Mouse (Mus musculus) cortical plate, adult 2 months (tissue): ENCODE data around the gene Kif26b.

Experiments
- CTCF ChIP-seq: fragments of 200-500 bp; IDR thresholded peaks from 2 replicates; pipeline ENCODE4 v1.5.1; 2011; ENCODE audit warnings: mild to moderate bottlenecking, control low read depth, low read length; ENCODE audit not compliant: insufficient read depth; ENCODE audit errors: extremely low read depth
- POLR2A ChIP-seq: fragments of 200-500 bp; IDR thresholded peaks from 2 replicates; pipeline ENCODE4 v1.6.1; 2011; ENCODE audit warnings: mild to moderate bottlenecking, low read length, control low read depth; ENCODE audit not compliant: insufficient read depth; ENCODE audit errors: extremely low read depth

- TF ChIP-seq CTCF (no peak), POLR2A (no peak)
Measured at GRCm38 (mm10) chr1:178667808-178668207, 138.9 kb downstream of the Kif26b start.
